Mouse (Mus musculus): ENCODE measurements around the gene Hcrtr1. TPM values are rescaled to one million over a fixed set of nuclear protein-coding genes. Genes with fewer than 3 reads are reported as not detected.

Hcrtr1 gene
- not detected in 2 replicates for polyA plus RNA-seq (2016; fragmentation: Nextera tagmentation; extraction: Ambion mirVana)

GRCm38 (mm10) chr4:130139214-130139492, at the start of gene Hcrtr1:
Hcrtr1 (minus strand) TSS chr4:130139359.
- Histone ChIP-seq H3K4me3 (replicated peaks) (peak within 1 kb of the TSS; percentile 42), H3K36me3 (no peaks in the 10 kb centered on the region), H3K9ac (replicated peaks) (peak within 1 kb of the TSS; percentile 50), H3K27ac (no peak within 1 kb of the TSS), H3K9me3 (no peaks in the 10 kb centered on the region), H3K4me2 (peak within 1 kb of the TSS; percentile 75), H3K27me3 (peaks cover 72% of the 10 kb centered on the region), H3K4me1 (replicated peaks) (peaks cover 13% of the 10 kb centered on the region)
- no peak for ATAC-seq (ENCODE audit: insufficient number of reproducible peaks, insufficient read depth, low FRiP score, low TSS enrichment, low read depth)
- 2% methylated on average over 15 of the region's 15 CpGs for WGBS

DNA sequence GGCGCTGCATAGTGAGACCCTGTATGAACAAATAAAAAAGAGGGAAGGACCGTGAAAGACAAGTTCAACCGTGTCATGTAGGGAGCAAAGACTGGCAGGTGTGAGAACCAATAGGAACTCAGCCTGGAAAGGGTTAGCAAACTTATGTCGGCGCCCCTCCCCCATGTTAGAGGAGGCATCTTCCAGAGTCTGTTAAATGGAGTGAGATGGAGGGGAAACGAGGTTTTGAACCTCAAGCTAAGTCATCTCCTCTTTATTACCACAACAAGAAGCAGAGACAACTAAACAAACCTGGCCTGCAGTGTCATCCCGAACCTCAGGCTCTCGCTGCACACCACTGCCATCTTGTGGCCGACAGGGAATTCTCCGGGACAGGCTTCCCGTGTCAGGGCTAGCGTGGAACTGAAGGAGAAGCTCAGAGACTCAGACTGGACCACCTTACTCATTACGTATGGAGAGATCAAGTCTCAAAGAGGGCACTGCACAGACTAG, 49.7 kb upstream of the Hcrtr1 start:
- Histone ChIP-seq H3K9ac (replicated peaks) (no peak overlapping the region), H3K36me3 (no peaks in the 10 kb centered on the region), H3K4me2 (peak overlapping the region; percentile 46), H3K4me1 (replicated peaks) (no peaks in the 10 kb centered on the region), H3K27ac (no peak overlapping the region), H3K9me3 (no peaks in the 10 kb centered on the region), H3K27me3 (no peaks in the 10 kb centered on the region; the same call in 1 of the 2 replicates), H3K4me3 (replicated peaks) (peak overlapping the region; percentile 13; the same call in 1 of the 2 replicates)
- WGBS: 3% methylated on average over 13 of the region's 13 CpGs
- ATAC-seq (ENCODE audit: insufficient number of reproducible peaks, insufficient read depth, low FRiP score, low TSS enrichment, low read depth): peak; percentile 76; the same call in 1 of the 2 replicates

DNA sequence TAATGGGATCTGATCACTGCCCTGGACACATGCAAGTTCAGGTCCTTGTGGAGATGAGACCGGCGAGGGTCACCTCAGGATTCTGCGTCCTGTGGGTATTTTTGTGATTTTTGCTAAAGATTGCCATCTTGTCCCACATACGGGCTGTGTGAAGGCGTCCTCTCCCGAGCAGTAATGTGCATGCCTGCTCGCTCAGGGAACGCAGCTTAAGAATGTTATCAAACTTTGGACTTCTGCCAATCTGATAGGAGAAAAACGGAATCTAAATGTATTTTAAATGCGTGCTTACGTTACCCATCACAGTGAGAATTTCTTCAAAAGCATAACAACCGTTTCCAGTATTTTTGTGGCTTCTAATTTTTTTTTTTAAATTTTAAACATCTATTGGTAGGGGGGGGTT, 47.7 kb upstream of the Hcrtr1 start:
- no peak overlapping the region for H3K9ac ChIP-seq (replicated peaks)
- no peaks in the 10 kb centered on the region for H3K9me3 ChIP-seq
- no peak for ATAC-seq (ENCODE audit: insufficient number of reproducible peaks, insufficient read depth, low FRiP score, low TSS enrichment, low read depth)
- no peaks in the 10 kb centered on the region; the same call in 1 of the 2 replicates for H3K27me3 ChIP-seq
- no peaks in the 10 kb centered on the region for H3K4me1 ChIP-seq (replicated peaks)
- WGBS: 90% methylated on average over 12 of the region's 12 CpGs
- H3K4me2 ChIP-seq: no peak overlapping the region
- H3K4me3 ChIP-seq (replicated peaks): no peak overlapping the region
- H3K36me3 ChIP-seq: no peaks in the 10 kb centered on the region
- no peak overlapping the region for H3K27ac ChIP-seq

GRCm38 (mm10) chr4:130186450-130186849, 47.3 kb upstream of the Hcrtr1 start:
- Histone ChIP-seq H3K4me3 (replicated peaks) (no peak overlapping the region), H3K36me3 (no peaks in the 10 kb centered on the region), H3K4me2 (no peak overlapping the region), H3K4me1 (replicated peaks) (no peaks in the 10 kb centered on the region), H3K9me3 (no peaks in the 10 kb centered on the region), H3K9ac (replicated peaks) (no peak overlapping the region), H3K27me3 (no peaks in the 10 kb centered on the region; the same call in 1 of the 2 replicates), H3K27ac (no peak overlapping the region)
- no peak for ATAC-seq (ENCODE audit: insufficient number of reproducible peaks, insufficient read depth, low FRiP score, low TSS enrichment, low read depth)
- WGBS: 78% methylated on average over 9 of the region's 9 CpGs

DNA sequence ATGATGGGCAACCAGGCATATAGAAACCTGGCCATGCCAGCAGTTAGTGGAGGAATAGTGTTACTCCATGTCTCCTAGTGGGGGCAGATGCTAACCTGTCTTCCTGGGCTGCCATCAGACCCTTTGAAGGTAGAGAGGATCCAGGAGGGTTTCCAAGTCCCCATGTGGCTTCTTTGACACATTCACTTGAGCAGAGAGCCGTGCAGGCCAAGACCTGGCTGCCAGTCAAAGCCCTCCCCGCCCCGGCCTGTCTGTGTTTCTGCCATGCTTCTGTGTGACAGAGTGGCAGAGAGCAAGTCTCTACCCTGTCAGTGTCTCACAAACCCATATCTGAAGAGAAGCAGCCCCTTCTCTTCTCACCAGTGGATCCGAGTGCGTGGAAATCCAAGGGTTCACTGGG, 44.7 kb upstream of the Hcrtr1 start:
- no peaks in the 10 kb centered on the region for H3K36me3 ChIP-seq
- no peak overlapping the region for H3K27ac ChIP-seq
- no peak for ATAC-seq (ENCODE audit: insufficient number of reproducible peaks, insufficient read depth, low FRiP score, low TSS enrichment, low read depth)
- 0 out of 2 replicates have a peak, but pooled peaks cover 3% of the 10 kb centered on the region for H3K4me1 ChIP-seq (replicated peaks)
- no peaks in the 10 kb centered on the region for H3K9me3 ChIP-seq
- H3K9ac ChIP-seq (replicated peaks): no peak overlapping the region
- H3K4me3 ChIP-seq (replicated peaks): no peak overlapping the region
- no peak overlapping the region for H3K4me2 ChIP-seq
- WGBS: 91% methylated on average over 5 of the region's 5 CpGs
- no peaks in the 10 kb centered on the region; the same call in 1 of the 2 replicates for H3K27me3 ChIP-seq

- 80% methylated on average over 13 of the region's 13 CpGs for WGBS
- Histone ChIP-seq H3K9me3 (no peaks in the 10 kb centered on the region), H3K4me2 (no peak overlapping the region), H3K36me3 (no peaks in the 10 kb centered on the region), H3K27ac (no peak overlapping the region), H3K9ac (replicated peaks) (0 out of 2 replicates have a peak overlapping the region, but pooled peaks have one; percentile 1), H3K4me1 (replicated peaks) (0 out of 2 replicates have a peak, but pooled peaks cover 3% of the 10 kb centered on the region), H3K4me3 (replicated peaks) (no peak overlapping the region), H3K27me3 (no peaks in the 10 kb centered on the region; the same call in 1 of the 2 replicates)
- ATAC-seq (ENCODE audit: insufficient number of reproducible peaks, insufficient read depth, low FRiP score, low TSS enrichment, low read depth): no peak
Measured at GRCm38 (mm10) chr4:130183023-130183422, 43.9 kb upstream of the Hcrtr1 start.

DNA sequence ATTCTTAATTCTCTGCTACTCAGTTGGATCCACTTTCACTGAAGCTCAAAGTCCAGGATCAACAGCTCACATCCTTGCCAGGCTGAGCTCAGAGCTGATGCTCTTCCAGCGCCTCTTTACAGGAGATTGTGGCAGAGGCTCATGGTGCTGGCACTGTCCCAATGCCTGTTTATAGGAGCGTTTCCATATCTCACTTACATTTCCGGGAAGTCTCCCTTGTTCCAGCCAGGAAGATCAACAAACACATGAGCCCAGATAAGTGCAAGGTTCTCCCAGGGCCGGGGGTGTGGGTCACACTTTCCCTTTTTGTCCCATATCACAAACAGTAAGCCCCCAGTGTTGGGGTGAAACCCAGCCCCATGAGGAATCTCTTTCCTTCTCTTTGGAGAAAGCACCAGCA, 42.7 kb upstream of the Hcrtr1 start:
- no peaks in the 10 kb centered on the region; the same call in 1 of the 2 replicates for H3K27me3 ChIP-seq
- no peak overlapping the region for H3K4me2 ChIP-seq
- WGBS: 83% methylated on average over 4 of the region's 4 CpGs
- H3K9ac ChIP-seq (replicated peaks): no peak overlapping the region
- no peaks in the 10 kb centered on the region for H3K9me3 ChIP-seq
- H3K36me3 ChIP-seq: no peaks in the 10 kb centered on the region
- H3K4me1 ChIP-seq (replicated peaks): peaks cover 6% of the 10 kb centered on the region; the same call in 1 of the 2 replicates
- H3K4me3 ChIP-seq (replicated peaks): no peak overlapping the region
- no peak for ATAC-seq (ENCODE audit: insufficient number of reproducible peaks, insufficient read depth, low FRiP score, low TSS enrichment, low read depth)
- no peak overlapping the region for H3K27ac ChIP-seq

- Histone ChIP-seq H3K9ac (replicated peaks) (no peak overlapping the region), H3K27ac (no peak overlapping the region), H3K4me2 (no peak overlapping the region), H3K4me1 (replicated peaks) (peaks cover 12% of the 10 kb centered on the region), H3K4me3 (replicated peaks) (no peak overlapping the region), H3K9me3 (no peaks in the 10 kb centered on the region), H3K27me3 (peaks cover 3% of the 10 kb centered on the region; the same call in 1 of the 2 replicates), H3K36me3 (no peaks in the 10 kb centered on the region)
- ATAC-seq (ENCODE audit: insufficient number of reproducible peaks, insufficient read depth, low FRiP score, low TSS enrichment, low read depth): no peak
- WGBS: 66% methylated on average over 7 of the region's 7 CpGs
Measured at GRCm38 (mm10) chr4:130180909-130181602, 41.9 kb upstream of the Hcrtr1 start.

- Histone ChIP-seq H3K9ac (replicated peaks) (no peak overlapping the region), H3K4me2 (no peak overlapping the region), H3K4me1 (replicated peaks) (peaks cover 22% of the 10 kb centered on the region), H3K27ac (no peak overlapping the region), H3K4me3 (replicated peaks) (no peak overlapping the region), H3K9me3 (no peaks in the 10 kb centered on the region), H3K36me3 (no peaks in the 10 kb centered on the region), H3K27me3 (peaks cover 14% of the 10 kb centered on the region)
- 80% methylated on average over 3 of the region's 3 CpGs for WGBS
- ATAC-seq (ENCODE audit: insufficient number of reproducible peaks, insufficient read depth, low FRiP score, low TSS enrichment, low read depth): no peak
Measured at GRCm38 (mm10) chr4:130179876-130180275, 40.7 kb upstream of the Hcrtr1 start.

DNA sequence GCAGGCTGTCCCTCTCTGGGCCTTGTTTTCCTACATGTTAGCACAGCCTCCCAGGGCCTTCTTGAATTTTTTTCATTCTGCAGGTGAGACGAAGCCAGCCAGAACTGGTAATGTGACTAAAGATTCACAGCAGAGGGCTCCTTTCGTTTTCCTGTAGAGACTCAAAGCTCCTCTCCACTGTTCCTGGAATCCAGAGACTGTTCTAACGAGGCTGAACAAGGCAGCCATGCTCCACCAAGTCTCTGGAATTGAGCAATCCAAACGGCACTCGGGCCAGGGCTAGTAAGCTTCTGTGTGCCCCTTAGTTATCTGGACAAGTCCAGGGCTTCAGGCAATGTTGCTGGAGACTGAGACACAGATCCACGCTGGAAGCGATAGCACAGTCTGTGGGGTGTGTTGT, 38.4 kb upstream of the Hcrtr1 start:
- Histone ChIP-seq H3K4me3 (replicated peaks) (no peak overlapping the region), H3K9me3 (no peaks in the 10 kb centered on the region), H3K36me3 (no peaks in the 10 kb centered on the region), H3K27me3 (peaks cover 33% of the 10 kb centered on the region), H3K9ac (replicated peaks) (no peak overlapping the region), H3K4me2 (no peak overlapping the region), H3K27ac (no peak overlapping the region), H3K4me1 (replicated peaks) (peaks cover 35% of the 10 kb centered on the region)
- 60% methylated on average over 7 of the region's 7 CpGs for WGBS
- ATAC-seq (ENCODE audit: insufficient number of reproducible peaks, insufficient read depth, low FRiP score, low TSS enrichment, low read depth): no peak

GRCm38 (mm10) chr4:130177087-130177486, 37.9 kb upstream of the Hcrtr1 start:
- Histone ChIP-seq H3K9me3 (no peaks in the 10 kb centered on the region), H3K4me2 (no peak overlapping the region), H3K36me3 (no peaks in the 10 kb centered on the region), H3K4me3 (replicated peaks) (no peak overlapping the region), H3K27me3 (peaks cover 33% of the 10 kb centered on the region), H3K4me1 (replicated peaks) (peaks cover 40% of the 10 kb centered on the region), H3K27ac (no peak overlapping the region), H3K9ac (replicated peaks) (no peak overlapping the region)
- 71% methylated on average over 4 of the region's 4 CpGs for WGBS
- ATAC-seq (ENCODE audit: insufficient number of reproducible peaks, insufficient read depth, low FRiP score, low TSS enrichment, low read depth): no peak
